Mouse (Mus musculus): ENCODE results near the gene Crisp2.

Gene Crisp2

DNA sequence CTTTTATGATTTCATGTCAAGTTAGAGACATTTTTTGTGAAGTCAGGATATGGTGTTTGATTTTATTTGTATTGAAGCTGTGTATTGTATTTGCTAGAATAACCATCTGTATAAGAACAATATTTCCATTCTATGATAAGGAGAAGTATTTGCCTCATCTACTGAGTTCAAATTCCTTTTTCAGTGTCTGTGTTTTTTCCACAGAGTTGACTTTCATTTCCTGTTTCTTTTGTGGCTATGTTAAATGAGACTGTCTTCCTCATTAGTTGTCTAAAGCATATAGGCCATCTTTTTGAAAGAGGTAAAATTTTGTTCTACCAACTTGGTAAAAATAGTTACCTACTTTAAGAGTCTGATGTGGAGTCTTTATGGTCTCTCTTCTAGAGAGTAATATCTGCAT, 90.5 kb downstream of the Crisp2 start:
- no peak for DNase-seq (ENCODE audit: low read depth, low spot score)
